Mouse (Mus musculus): Measurements from ENCODE around the gene Fdx1l.

- TF ChIP-seq CTCF (IDR thresholded peaks at IDR 0.05; ENCODE audit: extremely low read depth, insufficient read depth, low read length) (no peak), POLR2A (IDR thresholded peaks at IDR 0.05; ENCODE audit: extremely low read depth, insufficient read depth, low read length) (no peak)
These were observed 43.7 kb upstream of the Fdx1l start for GRCm38 (mm10) chr9:21117073-21117472.

Data from cortical plate, adult 2 months (tissue).